Comparison of ENCODE assay signal across 18 mouse cellular contexts in the genomic region with DNA sequence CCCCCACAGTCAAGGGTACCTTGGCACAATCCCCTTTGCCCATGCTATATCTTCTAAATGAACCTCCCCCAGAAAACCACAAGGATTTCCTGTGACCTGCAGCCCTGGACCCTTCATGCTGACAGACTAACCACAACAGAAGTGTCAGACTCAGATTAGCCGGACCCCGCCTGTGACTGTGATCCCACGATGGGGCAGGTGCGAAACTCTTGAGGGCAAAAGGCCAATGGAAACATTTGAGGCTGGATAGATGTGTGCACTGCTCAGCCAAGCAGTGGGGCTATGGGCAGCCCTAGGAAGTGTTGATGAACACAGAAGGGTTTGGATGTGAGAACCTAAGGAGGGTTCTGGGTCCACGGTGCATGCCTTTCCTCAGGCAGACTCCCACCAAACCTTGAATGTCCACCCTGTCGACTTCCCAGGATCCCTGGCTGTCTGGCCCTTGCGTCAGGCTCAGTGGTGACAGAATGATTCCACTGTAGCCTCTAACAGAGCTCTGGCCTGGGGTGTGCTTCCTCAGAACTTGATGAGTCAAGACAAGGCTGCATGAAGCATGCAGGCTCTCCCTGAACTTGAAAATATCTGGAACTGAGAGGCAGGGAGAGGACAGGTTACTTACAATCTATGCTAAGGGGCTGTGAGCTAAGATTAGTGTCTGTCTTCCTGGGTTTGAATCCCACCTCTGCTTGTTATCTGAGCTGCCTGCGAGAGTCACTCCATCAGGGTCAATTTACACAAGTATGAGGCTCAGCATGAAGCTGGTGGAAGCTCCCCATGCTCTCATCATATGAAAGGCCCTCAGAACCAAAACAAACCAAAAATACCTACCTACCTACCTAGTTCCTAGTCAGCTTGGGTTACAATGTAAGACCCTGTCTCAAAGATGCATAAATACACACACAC. TPM values are rescaled to one million over a fixed set of nuclear protein-coding genes. Genes with fewer than 3 reads are reported as not detected.
DNase-seq lines count a peak whose midpoint lies in the region; ATAC-seq and TF ChIP-seq lines count a peak whose summit lies in the region.
"Had no signal": no experiment of that assay in that cellular context is flagged by ENCODE, and none has a peak within 500 bp of the region (broad histone marks: within the 10 kb centered on the region; RNA-seq: fewer than 3 reads in every experiment).

No protein-coding gene starts in this region.

- H3K4me2 ChIP-seq in kidney, embryonic 16.5 days (replicated peaks; ENCODE audit: low read depth, low read length): no peak overlapping the region
- H3K4me2 ChIP-seq in hindbrain, postnatal 0 days (ENCODE audit: low read depth, low read length): no peak overlapping the region
- H3K4me2 ChIP-seq: liver, embryonic 15.5 days; stomach, embryonic 15.5 days had no signal

- H3K9me3 ChIP-seq in ES-E14 (ENCODE audit: control insufficient read depth, insufficient read depth, low read depth, low read length): no peaks in the 10 kb centered on the region
- no peaks in the 10 kb centered on the region for H3K9me3 ChIP-seq in kidney, embryonic 16.5 days (ENCODE audit: low read length)
- no peaks in the 10 kb centered on the region for H3K9me3 ChIP-seq in hindbrain, postnatal 0 days (ENCODE audit: low read length)
- H3K9me3 ChIP-seq: liver, embryonic 15.5 days; stomach, embryonic 15.5 days had no signal

- no peaks in the 10 kb centered on the region for H3K36me3 ChIP-seq in ES-E14 (ENCODE audit: control insufficient read depth, insufficient read depth, low read length, poor library complexity, severe bottlenecking)
- no peaks in the 10 kb centered on the region for H3K36me3 ChIP-seq in kidney, embryonic 16.5 days (ENCODE audit: insufficient read depth, low read length)
- H3K36me3 ChIP-seq in hindbrain, postnatal 0 days (ENCODE audit: insufficient read depth, low read length): no peaks in the 10 kb centered on the region
- H3K36me3 ChIP-seq: liver, embryonic 15.5 days; stomach, embryonic 15.5 days had no signal

- in situ Hi-C loops in ES-E14 (cut with MboI; ENCODE audit: low sequenced_read_pairs in 2 of 2, unreplicated experiment in 2 of 2): no loop called here

- no peak overlapping the region for H3K4me3 ChIP-seq in ES-E14 (ENCODE audit: insufficient read depth in 1 of 2, low read depth in 1 of 2, low read length in 2 of 2, poor library complexity in 1 of 2, severe bottlenecking in 1 of 2)
- no peak overlapping the region for H3K4me3 ChIP-seq in kidney, embryonic 16.5 days (ENCODE audit: low read length)
- no peak overlapping the region for H3K4me3 ChIP-seq in hindbrain, postnatal 0 days (ENCODE audit: low read length)
- H3K4me3 ChIP-seq: liver, embryonic 15.5 days; stomach, embryonic 15.5 days had no signal

- H3K4me1 ChIP-seq in ES-E14 (ENCODE audit: control insufficient read depth in 2 of 2, insufficient read depth in 2 of 2, low read length in 2 of 2, poor library complexity in 1 of 2): peaks cover 9 to 31% of the 10 kb centered on the region in 2 experiments
- peaks cover 25% of the 10 kb centered on the region for H3K4me1 ChIP-seq in kidney, embryonic 16.5 days (ENCODE audit: insufficient read depth, low read length)
- H3K4me1 ChIP-seq in hindbrain, postnatal 0 days (ENCODE audit: insufficient read depth, low read length): no peaks in the 10 kb centered on the region

- WGBS in kidney, embryonic 16.5 days: 63% methylated on average over 8 of the region's 8 CpGs
- 63% methylated on average over 8 of the region's 8 CpGs for WGBS in hindbrain, postnatal 0 days

- no peaks in the 10 kb centered on the region for H3K27me3 ChIP-seq in kidney, embryonic 16.5 days (ENCODE audit: insufficient read depth, low read length)
- no peaks in the 10 kb centered on the region for H3K27me3 ChIP-seq in hindbrain, postnatal 0 days (ENCODE audit: insufficient read depth, low read length)
- H3K27me3 ChIP-seq: stomach, embryonic 15.5 days had no signal

- no peak for TF ChIP-seq CTCF in hindbrain, postnatal 0 days (IDR thresholded peaks at IDR 0.05; ENCODE audit: low read depth)

- peak overlapping the region; percentile 74; the same call in 1 of the 2 replicates for H3K27ac ChIP-seq in ES-E14 (ENCODE audit: insufficient read depth, low read depth, low read length, poor library complexity, severe bottlenecking)
- no peak overlapping the region for H3K27ac ChIP-seq in kidney, embryonic 16.5 days (ENCODE audit: low read length)
- H3K27ac ChIP-seq in hindbrain, postnatal 0 days: no peak overlapping the region
- H3K27ac ChIP-seq: liver, embryonic 15.5 days; macrophage; stomach, embryonic 15.5 days had no signal

- ATAC-seq in kidney, embryonic 16.5 days (ENCODE audit: low FRiP score, low TSS enrichment): no peak
- no peak for ATAC-seq in hindbrain, postnatal 0 days
- ATAC-seq: intestine, postnatal 0 days had no signal

- DNase-seq in thymus, postnatal 0 days (ENCODE audit: low spot score): peak; percentile 51
- DNase-seq in thymus, postnatal 10 days (ENCODE audit: low spot score in 2 of 2): no peak
- no peak for DNase-seq in ES-E14 (ENCODE audit: low read depth, low spot score)
- DNase-seq in induced T-regulatory cell, adult 2 months (ENCODE audit: low read depth): peak; percentile 83
- peak; percentile 33 for DNase-seq in thymus, postnatal 25 days
- no peak for DNase-seq in embryo, embryonic 11 days
- no peak for DNase-seq in hindbrain, postnatal 0 days (ENCODE audit: low spot score)
- DNase-seq: cerebellum, postnatal 25 days had no signal

- no peak overlapping the region for H3K9ac ChIP-seq in ES-E14 (ENCODE audit: insufficient read depth, low read depth, low read length, poor library complexity, severe bottlenecking)
- H3K9ac ChIP-seq in kidney, embryonic 16.5 days (replicated peaks; ENCODE audit: low read length): no peak overlapping the region
- H3K9ac ChIP-seq in hindbrain, postnatal 0 days (replicated peaks; ENCODE audit: low read length): no peak overlapping the region
- H3K9ac ChIP-seq: liver, embryonic 15.5 days; stomach, embryonic 15.5 days had no signal

TF ChIP-seq in ES-E14, 5 proteins besides CTCF, POLR2A, EP300 and RAD21:
- no peak for TF ChIP-seq MAFK (IDR thresholded peaks at IDR 0.05; ENCODE audit: insufficient read depth, low read depth, low read length)
- TF ChIP-seq ZC3H11A (IDR thresholded peaks at IDR 0.05; ENCODE audit: borderline replicate concordance, low read depth, low read length): no peak
- TF ChIP-seq CHD2 (IDR thresholded peaks at IDR 0.05; ENCODE audit: low read depth, low read length): no peak
- no peak for TF ChIP-seq ZNF384 (IDR thresholded peaks at IDR 0.05; ENCODE audit: low read depth, low read length)
- no peak for TF ChIP-seq HCFC1 (IDR thresholded peaks at IDR 0.05; ENCODE audit: borderline replicate concordance, insufficient read depth, low read length)

RNA-seq across cellular contexts. Expression of gene 1700017B05Rik, which starts 10.7 kb away (rescaled TPM):
- 29.3 and 30.0 TPM in 2 replicates for polyA plus RNA-seq in thymus, postnatal 0 days (2015; fragmentation: Nextera tagmentation; extraction: Ambion mirVana)
- 21.8 and 35.6 TPM in 2 replicates for total RNA-seq in ES-E14 (2012; rRNA removed)
- polyA plus RNA-seq in kidney, embryonic 16.5 days (2015; fragmentation: Nextera tagmentation; extraction: Ambion mirVana): 23.0 and 26.3 TPM in 2 replicates
- 10.6 and 14.7 TPM in 2 replicates for total RNA-seq in hindbrain, postnatal 0 days (2014; rRNA removed)
- polyA plus RNA-seq in hindbrain, postnatal 0 days (2015; fragmentation: Nextera tagmentation; extraction: Ambion mirVana): 5.2 and 5.3 TPM in 2 replicates

RNA-seq across cellular contexts. Expression of gene Trcg1, which starts 36.8 kb away (rescaled TPM):
- polyA plus RNA-seq in thymus, postnatal 0 days (2015; fragmentation: Nextera tagmentation; extraction: Ambion mirVana): 0.04 TPM in 1 of 2 replicates, not detected in the other
- not detected in 2 replicates for total RNA-seq in ES-E14 (2012; rRNA removed)
- polyA plus RNA-seq in kidney, embryonic 16.5 days (2015; fragmentation: Nextera tagmentation; extraction: Ambion mirVana): not detected in 2 replicates
- total RNA-seq in hindbrain, postnatal 0 days (2014; rRNA removed): not detected in 2 replicates
- not detected in 2 replicates for polyA plus RNA-seq in hindbrain, postnatal 0 days (2015; fragmentation: Nextera tagmentation; extraction: Ambion mirVana)
- total RNA-seq: gastrocnemius, postnatal 4 days; layer of hippocampus, adult 18-20 months; left cerebral cortex, postnatal 25 days had no signal
- polyA plus RNA-seq: heart, postnatal 0 days; intestine, postnatal 0 days; liver, embryonic 15.5 days; macrophage; neural tube, embryonic 11.5 days had no signal

Comparison
In these comparisons a context has a peak if more than half of its experiments do, and no peak if none do; other contexts are left out.
1. DNase-seq: peak in thymus, postnatal 0 days (single experiment), induced T-regulatory cell, adult 2 months (single experiment) and thymus, postnatal 25 days (single experiment); none in thymus, postnatal 10 days (0 of 2), ES-E14 (single experiment), embryo, embryonic 11 days (single experiment) and hindbrain, postnatal 0 days (single experiment).